29 mouse cellular contexts compared by ENCODE assay signal in the genomic region with DNA sequence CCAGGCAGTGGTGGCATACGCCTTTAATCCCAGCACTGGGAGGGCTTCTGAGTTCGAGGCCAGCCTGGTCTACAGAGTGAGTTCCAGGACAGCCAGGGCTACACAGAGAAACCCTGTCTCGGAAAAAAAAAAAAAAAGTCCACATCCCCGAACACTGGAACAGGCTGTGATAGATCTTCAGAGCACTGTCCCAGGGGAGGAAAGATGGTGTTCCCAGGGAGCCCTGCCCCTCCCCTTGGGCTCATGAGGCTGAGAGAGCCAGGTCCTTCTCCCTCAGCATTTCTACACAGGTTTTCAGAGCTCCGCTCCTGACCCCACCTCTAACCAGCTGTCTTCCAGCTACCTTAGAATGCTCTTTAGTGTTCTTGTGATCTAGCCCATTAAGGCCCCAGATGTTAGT. TPM values are rescaled to one million over a fixed set of nuclear protein-coding genes. Genes with fewer than 3 reads are reported as not detected.
DNase-seq lines count a peak whose midpoint lies in the region; ATAC-seq and TF ChIP-seq lines count a peak whose summit lies in the region.
"Had no signal": no experiment of that assay in that cellular context is flagged by ENCODE, and none has a peak within 500 bp of the region (broad histone marks: within the 10 kb centered on the region; RNA-seq: fewer than 3 reads in every experiment).

No protein-coding gene starts in this region.

- peak overlapping the region; percentile 71 for H3K27ac ChIP-seq in gastrocnemius, adult 2 months
- no peak overlapping the region for H3K27ac ChIP-seq in heart, embryonic 10.5 days
- no peak overlapping the region for H3K27ac ChIP-seq in midbrain, embryonic 11.5 days (ENCODE audit: low read depth, low read length)
- H3K27ac ChIP-seq in midbrain, embryonic 15.5 days = no peak overlapping the region
- peak overlapping the region; percentile 46; the same call in 1 of the 2 replicates for H3K27ac ChIP-seq in small intestine, adult 2 months (ENCODE audit: insufficient read depth, low read depth, low read length)
- H3K27ac ChIP-seq in layer of hippocampus, adult 2 months = no peak overlapping the region
- H3K27ac ChIP-seq: embryonic facial prominence, embryonic 10.5 days; forebrain, embryonic 12.5 days; forebrain, embryonic 15.5 days; hindbrain, embryonic 14.5 days; hindbrain, postnatal 0 days had no signal

- no peaks in the 10 kb centered on the region; the same call in 1 of the 2 replicates for H3K27me3 ChIP-seq in heart, embryonic 10.5 days (ENCODE audit: insufficient read depth, poor library complexity, severe bottlenecking)
- no peaks in the 10 kb centered on the region for H3K27me3 ChIP-seq in midbrain, embryonic 11.5 days (ENCODE audit: control insufficient read depth, insufficient read depth, low read length)
- no peaks in the 10 kb centered on the region for H3K27me3 ChIP-seq in midbrain, embryonic 15.5 days (replicated peaks)
- H3K27me3 ChIP-seq in small intestine, adult 2 months (ENCODE audit: control insufficient read depth, insufficient read depth, low read length) = no peaks in the 10 kb centered on the region
- H3K27me3 ChIP-seq: embryonic facial prominence, embryonic 13.5 days; forebrain, embryonic 12.5 days; forebrain, embryonic 15.5 days; heart, embryonic 12.5 days; heart, embryonic 15.5 days; Patski had no signal

- H3K9ac ChIP-seq in midbrain, embryonic 11.5 days (ENCODE audit: low read length) = no peak overlapping the region
- no peak overlapping the region for H3K9ac ChIP-seq in midbrain, embryonic 15.5 days
- H3K9ac ChIP-seq: embryonic facial prominence, embryonic 13.5 days; forebrain, embryonic 12.5 days; forebrain, embryonic 15.5 days; heart, embryonic 12.5 days; heart, embryonic 15.5 days; hindbrain, embryonic 14.5 days had no signal

- no peak overlapping the region for H3K4me3 ChIP-seq in gastrocnemius, adult 2 months
- H3K4me3 ChIP-seq in heart, embryonic 10.5 days = no peak overlapping the region
- H3K4me3 ChIP-seq in midbrain, embryonic 11.5 days (ENCODE audit: low read depth, low read length) = no peak overlapping the region
- no peak overlapping the region for H3K4me3 ChIP-seq in midbrain, embryonic 15.5 days
- no peak overlapping the region for H3K4me3 ChIP-seq in small intestine, adult 2 months (ENCODE audit: low read depth, low read length)
- H3K4me3 ChIP-seq in layer of hippocampus, adult 2 months = no peak overlapping the region
- H3K4me3 ChIP-seq: embryonic facial prominence, embryonic 10.5 days; embryonic facial prominence, embryonic 13.5 days; erythroblast, embryonic 14.5 days; forebrain, embryonic 12.5 days; forebrain, embryonic 15.5 days; heart, embryonic 12.5 days; heart, embryonic 15.5 days had no signal

- H3K9me3 ChIP-seq in heart, embryonic 10.5 days = no peaks in the 10 kb centered on the region
- H3K9me3 ChIP-seq in midbrain, embryonic 11.5 days (ENCODE audit: control insufficient read depth, low read length) = no peaks in the 10 kb centered on the region
- no peaks in the 10 kb centered on the region for H3K9me3 ChIP-seq in midbrain, embryonic 15.5 days
- H3K9me3 ChIP-seq: embryonic facial prominence, embryonic 10.5 days; embryonic facial prominence, embryonic 13.5 days; forebrain, embryonic 12.5 days; forebrain, embryonic 15.5 days; G1E; heart, embryonic 12.5 days; heart, embryonic 15.5 days had no signal

- intact Hi-C loops in gastrocnemius, adult 2 months (cut with DNase I) = no loop called here

- no peak overlapping the region for H3K4me2 ChIP-seq in midbrain, embryonic 11.5 days
- H3K4me2 ChIP-seq in midbrain, embryonic 15.5 days = no peak overlapping the region
- H3K4me2 ChIP-seq: embryonic facial prominence, embryonic 13.5 days; forebrain, embryonic 12.5 days; forebrain, embryonic 15.5 days; heart, embryonic 12.5 days; heart, embryonic 15.5 days; hindbrain, embryonic 14.5 days had no signal

- ATAC-seq in midbrain, embryonic 11.5 days (ENCODE audit: low FRiP score) = no peak
- ATAC-seq in midbrain, embryonic 15.5 days (replicated peaks) = no peak
- ATAC-seq: forebrain, embryonic 15.5 days; hindbrain, postnatal 0 days; inflammation-experienced regulatory T-cells, adult 6 months; intestine, embryonic 16.5 days; Patski had no signal

- no peaks in the 10 kb centered on the region for H3K36me3 ChIP-seq in heart, embryonic 10.5 days
- no peaks in the 10 kb centered on the region for H3K36me3 ChIP-seq in midbrain, embryonic 11.5 days (ENCODE audit: control insufficient read depth, insufficient read depth, low read length)
- no peaks in the 10 kb centered on the region for H3K36me3 ChIP-seq in midbrain, embryonic 15.5 days (replicated peaks)
- H3K36me3 ChIP-seq in small intestine, adult 2 months (ENCODE audit: control insufficient read depth, insufficient read depth, low read length) = no peaks in the 10 kb centered on the region
- H3K36me3 ChIP-seq: embryonic facial prominence, embryonic 10.5 days; embryonic facial prominence, embryonic 13.5 days; forebrain, embryonic 12.5 days; forebrain, embryonic 15.5 days; G1E; heart, embryonic 12.5 days; heart, embryonic 15.5 days had no signal

- TF ChIP-seq POLR2A in small intestine, adult 2 months (IDR thresholded peaks at IDR 0.05; ENCODE audit: low read depth, low read length) = no peak

- peaks cover 22% of the 10 kb centered on the region for H3K4me1 ChIP-seq in heart, embryonic 10.5 days
- peaks cover 14% of the 10 kb centered on the region for H3K4me1 ChIP-seq in midbrain, embryonic 11.5 days (ENCODE audit: control insufficient read depth, insufficient read depth, low read length)
- peaks cover 14% of the 10 kb centered on the region for H3K4me1 ChIP-seq in midbrain, embryonic 15.5 days
- peaks cover 26% of the 10 kb centered on the region for H3K4me1 ChIP-seq in small intestine, adult 2 months (ENCODE audit: control insufficient read depth, insufficient read depth, insufficient read length, low read length)

- TF ChIP-seq CTCF in gastrocnemius, adult 2 months (IDR thresholded peaks at IDR 0.05) = no peak
- TF ChIP-seq CTCF in small intestine, adult 2 months (IDR thresholded peaks at IDR 0.05; ENCODE audit: extremely low read depth, insufficient read length, insufficient replicate concordance, low read depth, low read length) = no peak
- no peak for TF ChIP-seq CTCF in layer of hippocampus, adult 2 months (conservative IDR thresholded peaks at IDR 0.05)

- DNase-seq in gastrocnemius, adult 2 months = no peak
- no peak for DNase-seq in gastrocnemius, postnatal 10 days
- peak; percentile 39 to 60 for DNase-seq in heart, adult 18-20 months
- no peak for DNase-seq in heart, embryonic 10.5 days (ENCODE audit: low spot score)
- peak; percentile 8 for DNase-seq in midbrain, embryonic 11.5 days (ENCODE audit: low spot score, missing footprints)
- no peak for DNase-seq in layer of hippocampus, adult 2 months (ENCODE audit: low spot score in 2 of 2)
- DNase-seq: adrenal gland, postnatal 14 days; cerebellum, adult 11 months; cerebellum, adult 2 months; cerebellum, adult 9-11 months; cerebellum, postnatal 36 days; embryo, embryonic 11 days; heart, postnatal 4 days had no signal

- 77% methylated on average over 5 of the region's 5 CpGs for WGBS in heart, embryonic 10.5 days
- WGBS in midbrain, embryonic 11.5 days = 84% methylated on average over 5 of the region's 5 CpGs
- WGBS in midbrain, embryonic 15.5 days = 82% methylated on average over 5 of the region's 5 CpGs
- 80% methylated on average over 5 of the region's 5 CpGs for WGBS in small intestine, adult 2 months

RNA-seq across cellular contexts. Expression of a gene that starts 24.7 kb away (rescaled TPM):
- total RNA-seq in gastrocnemius, adult 2 months (2021) = 1 to 10 TPM; 2.8 to 4.0 TPM
- total RNA-seq in gastrocnemius, postnatal 10 days (2021) = 1 to 10 TPM; 5.3 to 7.0 TPM
- total RNA-seq in heart, adult 18-20 months (2021) = 1 to 10 TPM; 7.0 to 7.2 TPM
- not detected in 2 replicates for polyA plus RNA-seq in heart, embryonic 10.5 days (2016; fragmentation: Nextera tagmentation; extraction: Ambion mirVana)
- polyA plus RNA-seq in midbrain, embryonic 11.5 days (2014; fragmentation: Nextera tagmentation; extraction: Ambion mirVana) = 1.4 and 1.6 TPM in 2 replicates
- 3.4 and 3.7 TPM in 2 replicates for polyA plus RNA-seq in midbrain, embryonic 15.5 days (2015; fragmentation: Nextera tagmentation; extraction: Ambion mirVana)
- polyA plus RNA-seq in small intestine, adult 2 months (2012; rRNA removed) = 9.7 and 16.7 TPM in 2 replicates
- total RNA-seq in layer of hippocampus, adult 2 months (2021) = 1 to 10 TPM; 3.2 to 3.6 TPM
- total RNA-seq: granulocyte monocyte progenitor cell, adult 5-6 weeks had no signal
- polyA plus RNA-seq: erythroblast, embryonic 14.5 days; G1E; inflammation-experienced regulatory T-cells, adult 6 months had no signal

RNA-seq across cellular contexts. Expression of a gene that starts 54.5 kb away (rescaled TPM):
- 10 to 100 TPM; 39.2 to 43.1 TPM for total RNA-seq in gastrocnemius, adult 2 months (2021)
- 100 to 1,000 TPM in 1 of 2 experiments, 10 to 100 TPM in 1; 91.3 to 102 TPM for total RNA-seq in gastrocnemius, postnatal 10 days (2021)
- total RNA-seq in heart, adult 18-20 months (2021) = 10 to 100 TPM; 83.9 to 93.0 TPM
- 177 and 178 TPM in 2 replicates for polyA plus RNA-seq in heart, embryonic 10.5 days (2016; fragmentation: Nextera tagmentation; extraction: Ambion mirVana)
- polyA plus RNA-seq in midbrain, embryonic 11.5 days (2014; fragmentation: Nextera tagmentation; extraction: Ambion mirVana) = 156 and 161 TPM in 2 replicates
- polyA plus RNA-seq in midbrain, embryonic 15.5 days (2015; fragmentation: Nextera tagmentation; extraction: Ambion mirVana) = 122 TPM in 2 replicates
- 426 and 624 TPM in 2 replicates for polyA plus RNA-seq in small intestine, adult 2 months (2012; rRNA removed)
- total RNA-seq in layer of hippocampus, adult 2 months (2021) = 10 to 100 TPM; 63.7 to 65.6 TPM

Comparison
In these comparisons a context has a peak if more than half of its experiments do, and no peak if none do; other contexts are left out.
1. DNase-seq: peak in heart, adult 18-20 months (2 of 2) and midbrain, embryonic 11.5 days (single experiment); none in gastrocnemius, adult 2 months (single experiment), gastrocnemius, postnatal 10 days (single experiment), heart, embryonic 10.5 days (single experiment) and layer of hippocampus, adult 2 months (0 of 2).
2. H3K27ac ChIP-seq: peak in gastrocnemius, adult 2 months (single experiment) and small intestine, adult 2 months (single experiment); none in heart, embryonic 10.5 days (single experiment), midbrain, embryonic 11.5 days (single experiment), midbrain, embryonic 15.5 days (single experiment) and layer of hippocampus, adult 2 months (single experiment).